Mouse (Mus musculus) G1E (cell line): ENCODE measurements around the gene Kcnn3.

Experiments
- CTCF ChIP-seq: IDR thresholded peaks from 2 replicates; pipeline ENCODE4 v1.5.1; 2012; ENCODE audit warnings: low read depth, low read length, inconsistent platforms, mixed read lengths
- GATA1 ChIP-seq: IDR thresholded peaks from 2 replicates; pipeline ENCODE4 v1.6.1; 2012; ENCODE audit warnings: borderline replicate concordance, low read length, inconsistent platforms, mixed read lengths

DNA sequence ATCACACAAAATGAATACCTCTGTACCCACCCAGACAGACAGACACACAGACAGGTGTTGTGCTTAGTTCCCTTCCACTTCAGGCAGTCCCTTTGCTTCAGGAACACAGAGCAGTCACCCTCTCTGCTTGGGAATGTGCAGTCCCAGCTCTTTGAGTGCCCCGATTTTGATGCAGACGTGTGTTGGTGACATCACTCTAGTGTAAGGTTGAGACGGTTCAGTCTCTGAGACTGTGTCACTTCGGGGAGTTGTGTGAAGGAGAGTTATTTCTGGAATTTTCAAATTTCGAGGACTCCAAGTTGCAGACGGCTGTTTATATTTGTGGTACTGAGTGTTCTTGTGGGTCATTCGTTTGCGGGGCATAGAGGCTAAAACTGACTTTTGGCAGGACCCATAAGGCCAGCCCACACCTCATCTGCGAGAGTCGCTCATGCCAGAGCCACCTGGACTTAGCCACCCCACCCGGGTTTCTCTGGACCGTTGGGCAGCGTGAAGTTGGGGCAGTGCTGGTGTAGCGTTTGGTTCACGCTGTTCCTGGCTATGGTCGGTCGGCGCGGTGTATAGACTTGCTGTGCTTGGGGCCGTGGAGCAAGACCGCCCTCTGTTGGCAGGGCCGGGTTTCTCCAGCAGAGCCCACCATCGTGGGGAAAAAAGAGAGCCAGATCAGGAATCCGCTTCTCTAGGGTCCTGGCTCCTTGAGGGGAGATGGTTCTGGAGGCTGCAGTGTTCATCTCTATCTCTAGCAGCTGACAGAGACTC, 35.0 kb upstream of the Kcnn3 start:
- TF ChIP-seq CTCF (peak; percentile 87), GATA1 (no peak)
